Mouse (Mus musculus): ENCODE measurements around the gene Prkag1.

Gene Prkag1

GRCm38 (mm10) chr15:98771813-98772425 is 59.4 kb downstream of the Prkag1 start:
- DNase-seq (ENCODE audit: low read depth, low spot score) = no peak

GRCm38 (mm10) chr15:98768259-98768658 is 63.1 kb downstream of the Prkag1 start:
- DNase-seq (ENCODE audit: low read depth, low spot score) = no peak

GRCm38 (mm10) chr15:98765929-98766328 is 65.4 kb downstream of the Prkag1 start:
- no peak for DNase-seq (ENCODE audit: low read depth, low spot score)
